In the genomic region with DNA sequence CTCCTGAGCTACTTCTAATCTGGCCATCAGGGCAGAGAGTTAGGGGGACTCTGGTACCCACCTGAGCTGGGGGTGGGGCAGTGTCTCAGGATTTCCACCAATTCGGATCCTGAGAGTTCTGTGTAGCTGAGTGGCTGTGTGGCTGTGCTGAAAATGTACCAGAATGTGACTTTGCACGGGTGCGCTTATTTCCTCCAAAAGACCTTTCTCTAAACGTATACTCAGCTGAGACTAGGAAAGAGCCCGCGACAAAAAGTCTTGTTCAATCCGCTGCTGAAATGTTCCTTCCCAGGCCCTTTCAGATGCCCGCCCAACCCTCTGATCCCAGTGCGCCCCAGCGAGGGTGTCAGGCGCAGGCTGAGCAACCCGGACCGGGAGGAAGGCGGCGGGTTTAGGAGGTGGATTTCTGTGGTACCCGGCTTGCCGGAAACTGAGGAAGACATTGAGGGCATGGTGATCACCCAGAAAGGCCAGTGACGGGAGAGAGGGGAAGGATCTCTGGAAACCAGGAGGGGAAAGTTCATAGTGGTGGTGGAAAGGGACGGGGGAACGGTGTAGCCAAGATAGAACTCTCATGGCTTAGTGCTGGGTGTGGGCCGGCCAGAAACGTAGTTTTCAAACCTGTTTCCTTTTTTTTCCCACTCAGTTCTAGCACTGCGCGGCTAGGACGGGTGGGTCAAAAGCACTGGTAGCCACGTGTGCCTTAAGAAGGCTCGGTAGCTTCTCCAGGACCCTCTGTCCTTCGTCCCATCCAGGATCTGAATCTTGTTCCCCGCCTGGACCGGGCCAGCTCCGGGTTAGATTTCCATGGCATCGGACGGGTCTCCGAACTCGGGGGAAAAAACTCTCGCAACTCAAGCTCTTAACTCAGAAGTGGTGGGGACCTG, we compare ENCODE assay signal across 8 mouse cellular contexts. TPM values are rescaled to one million over a fixed set of nuclear protein-coding genes. Genes with fewer than 3 reads are reported as not detected.
DNase-seq lines count a peak whose midpoint lies in the region; ATAC-seq and TF ChIP-seq lines count a peak whose summit lies in the region.

No protein-coding gene starts in this region.

- H3K4me2 ChIP-seq in kidney, postnatal 0 days (ENCODE audit: low read length) = peak overlapping the region; percentile 63
- H3K4me2 ChIP-seq in myocyte (ENCODE audit: low read depth) = peak overlapping the region; percentile 64

- no peak for TF ChIP-seq CTCF in kidney, postnatal 0 days (IDR thresholded peaks at IDR 0.05; ENCODE audit: low read depth)

- no peak for ATAC-seq in kidney, postnatal 0 days (replicated peaks; ENCODE audit: low FRiP score, low read depth)

- H3K27ac ChIP-seq in kidney, postnatal 0 days = no peak overlapping the region

- no peaks in the 10 kb centered on the region for H3K36me3 ChIP-seq in kidney, postnatal 0 days (ENCODE audit: insufficient read depth, low read length)
- no peaks in the 10 kb centered on the region for H3K36me3 ChIP-seq in myocyte (ENCODE audit: control insufficient read depth, insufficient read depth)

- peak overlapping the region; percentile 40 for H3K4me3 ChIP-seq in kidney, postnatal 0 days (replicated peaks; ENCODE audit: low read depth, low read length)
- peak overlapping the region; percentile 37 for H3K4me3 ChIP-seq in myocyte

- no peak overlapping the region for H3ac ChIP-seq in myocyte (ENCODE audit: control insufficient read depth, insufficient read length)

- peaks cover 55% of the 10 kb centered on the region for H3K27me3 ChIP-seq in kidney, postnatal 0 days (ENCODE audit: insufficient read depth, low read length)
- peaks cover 5% of the 10 kb centered on the region for H3K27me3 ChIP-seq in myocyte (ENCODE audit: control insufficient read depth, insufficient read depth, insufficient read length)

- no peak for TF ChIP-seq POLR2A in myocyte (IDR thresholded peaks at IDR 0.05; ENCODE audit: insufficient read length, low read depth)

- peaks cover 23% of the 10 kb centered on the region for H3K4me1 ChIP-seq in kidney, postnatal 0 days (replicated peaks; ENCODE audit: insufficient read depth, low read length)

- DNase-seq in kidney, postnatal 0 days (ENCODE audit: low spot score) = no peak
- DNase-seq in kidney, adult 9 months = no peak
- peak; percentile 41 for DNase-seq in embryo, embryonic 11 days
- peak; percentile 53 for DNase-seq in induced T-regulatory cell, adult 2 months (ENCODE audit: low read depth)
- DNase-seq in retina, embryonic 14.5 days (ENCODE audit: low spot score) = no peak
- no peak for DNase-seq in cerebellum, postnatal 14 days
- no peak for DNase-seq in spleen, postnatal 36 days (ENCODE audit: low spot score in 2 of 2)

- H3K9ac ChIP-seq in kidney, postnatal 0 days (ENCODE audit: low read depth, low read length) = peak overlapping the region; percentile 47; the same call in 1 of the 2 replicates

- no peaks in the 10 kb centered on the region for H3K9me3 ChIP-seq in kidney, postnatal 0 days (replicated peaks; ENCODE audit: low read length)

- 1% methylated on average over 34 of the region's 36 CpGs for WGBS in kidney, postnatal 0 days

- no peaks in the 10 kb centered on the region for H3K79me2 ChIP-seq in myocyte (ENCODE audit: control insufficient read depth, insufficient read depth)

TF ChIP-seq in myocyte, 11 proteins besides CTCF, POLR2A, EP300 and RAD21:
- TF ChIP-seq E2F4 (IDR thresholded peaks at IDR 0.05; ENCODE audit: insufficient read depth) = no peak
- TF ChIP-seq CEBPB (IDR thresholded peaks at IDR 0.05; ENCODE audit: insufficient read depth, poor library complexity, severe bottlenecking) = no peak
- TF ChIP-seq MAX (IDR thresholded peaks at IDR 0.05; ENCODE audit: low read depth) = no peak

RNA-seq across cellular contexts. Expression of a gene that starts 4.7 kb away (rescaled TPM):
- 1.5 and 2.0 TPM in 2 replicates for polyA plus RNA-seq in kidney, postnatal 0 days (2015; fragmentation: Nextera tagmentation; extraction: Ambion mirVana)
- polyA plus RNA-seq in myocyte (2012; fragmentation: generic; extraction: Trizol) = 6.0 TPM

RNA-seq across cellular contexts. Expression of a gene that starts 11.8 kb away (rescaled TPM):
- polyA plus RNA-seq in kidney, postnatal 0 days (2015; fragmentation: Nextera tagmentation; extraction: Ambion mirVana) = 41.6 and 46.6 TPM in 2 replicates
- 22.4 TPM for polyA plus RNA-seq in myocyte (2012; fragmentation: generic; extraction: Trizol)

RNA-seq across cellular contexts. Expression of a gene that starts 23.3 kb away (rescaled TPM):
- polyA plus RNA-seq in kidney, postnatal 0 days (2015; fragmentation: Nextera tagmentation; extraction: Ambion mirVana) = 1.0 and 1.2 TPM in 2 replicates
- 1.4 TPM for polyA plus RNA-seq in myocyte (2012; fragmentation: generic; extraction: Trizol)

RNA-seq across cellular contexts. Expression of a gene that starts 23.4 kb away (rescaled TPM):
- polyA plus RNA-seq in kidney, postnatal 0 days (2015; fragmentation: Nextera tagmentation; extraction: Ambion mirVana) = 71.9 and 79.6 TPM in 2 replicates
- polyA plus RNA-seq in myocyte (2012; fragmentation: generic; extraction: Trizol) = 66.0 TPM

RNA-seq across cellular contexts. Expression of a gene that starts 32.5 kb away (rescaled TPM):
- 6.6 and 7.6 TPM in 2 replicates for polyA plus RNA-seq in kidney, postnatal 0 days (2015; fragmentation: Nextera tagmentation; extraction: Ambion mirVana)
- polyA plus RNA-seq in myocyte (2012; fragmentation: generic; extraction: Trizol) = 1.4 TPM

Comparison
In these comparisons a context has a peak if more than half of its experiments do, and no peak if none do; other contexts are left out.
1. DNase-seq: peak in embryo, embryonic 11 days (single experiment) and induced T-regulatory cell, adult 2 months (single experiment); none in kidney, postnatal 0 days (single experiment), kidney, adult 9 months (single experiment), retina, embryonic 14.5 days (single experiment), cerebellum, postnatal 14 days (0 of 2) and spleen, postnatal 36 days (0 of 2).